Mouse (Mus musculus) right cerebral cortex, postnatal 14 days (tissue): ENCODE data around the gene Pin4.
A peak's percentile ranks its signal among the peaks of the same experiment; 100 is the strongest.

Source experiments
- DNase-seq: peaks from one replicate; pipeline ENCODE4 v3.0.0; 2022

Pin4 gene

GRCm38 (mm10) chrX:102157423-102157791, 38.2 kb downstream of the Pin4 start:
- no peak for DNase-seq

- DNase-seq: peak; percentile 19
Observed at GRCm38 (mm10) chrX:102159778-102160177, 40.5 kb downstream of the Pin4 start.

- DNase-seq: no peak
Observed at GRCm38 (mm10) chrX:102160528-102160927, 41.3 kb downstream of the Pin4 start.

GRCm38 (mm10) chrX:102163096-102163495, 43.8 kb downstream of the Pin4 start:
- DNase-seq: no peak

GRCm38 (mm10) chrX:102163529-102163928, 44.3 kb downstream of the Pin4 start:
- DNase-seq: no peak

GRCm38 (mm10) chrX:102166521-102166920, 47.3 kb downstream of the Pin4 start:
- DNase-seq: no peak

GRCm38 (mm10) chrX:102166986-102167385, 47.7 kb downstream of the Pin4 start:
- DNase-seq: no peak

- DNase-seq: no peak
Observed at GRCm38 (mm10) chrX:102169724-102170123, 50.5 kb downstream of the Pin4 start.

- no peak for DNase-seq
Observed at GRCm38 (mm10) chrX:102170135-102170534, 50.9 kb downstream of the Pin4 start.

GRCm38 (mm10) chrX:102170900-102171299, 51.7 kb downstream of the Pin4 start:
- DNase-seq: no peak

GRCm38 (mm10) chrX:102175538-102176287, 56.5 kb downstream of the Pin4 start:
- no peak for DNase-seq
